Mouse (Mus musculus): ENCODE results near the gene Acer1.
"Not testable (repeated sequence)": the region's sequence is repeated elsewhere in the genome, so short reads cannot be mapped to it uniquely, and the experiment has no call there.

Gene Acer1

GRCm38 (mm10) chr17:56938751-56939150, 43.2 kb downstream of the Acer1 start:
- no peak for DNase-seq (ENCODE audit: low spot score)

- no peak for DNase-seq (ENCODE audit: low spot score)
These were observed 45.2 kb downstream of the Acer1 start for GRCm38 (mm10) chr17:56936731-56937130.

- DNase-seq (ENCODE audit: low spot score) = peak; percentile 87
These were observed 46.4 kb downstream of the Acer1 start, which contains the start of gene Mllt1 for GRCm38 (mm10) chr17:56935363-56936131. Gene Mllt1, minus strand, starts transcription at chr17:56935415.

- no peak for DNase-seq (ENCODE audit: low spot score)
These were observed 47.2 kb downstream of the Acer1 start for GRCm38 (mm10) chr17:56934545-56935330.

GRCm38 (mm10) chr17:56933395-56933794, 48.5 kb downstream of the Acer1 start:
- no peak for DNase-seq (ENCODE audit: low spot score)

GRCm38 (mm10) chr17:56930026-56930425, 51.9 kb downstream of the Acer1 start:
- DNase-seq (ENCODE audit: low spot score) = peak; percentile 45

- no peak for DNase-seq (ENCODE audit: low spot score)
These were observed 52.4 kb downstream of the Acer1 start for GRCm38 (mm10) chr17:56929530-56929929.

- no peak for DNase-seq (ENCODE audit: low spot score)
These were observed 52.8 kb downstream of the Acer1 start for GRCm38 (mm10) chr17:56929101-56929500.

GRCm38 (mm10) chr17:56925998-56926397, 55.9 kb downstream of the Acer1 start:
- no peak for DNase-seq (ENCODE audit: low spot score)

- DNase-seq (ENCODE audit: low spot score) = no peak
These were observed 62.2 kb downstream of the Acer1 start for GRCm38 (mm10) chr17:56919725-56920124.

- DNase-seq (ENCODE audit: low spot score) = no peak
These were observed 64.8 kb downstream of the Acer1 start for GRCm38 (mm10) chr17:56917166-56917565.

- no peak for DNase-seq (ENCODE audit: low spot score)
These were observed 68.5 kb downstream of the Acer1 start for GRCm38 (mm10) chr17:56913444-56913843.

GRCm38 (mm10) chr17:56913023-56913422, 68.9 kb downstream of the Acer1 start:
- no peak for DNase-seq (ENCODE audit: low spot score)

GRCm38 (mm10) chr17:56909764-56910163, 72.2 kb downstream of the Acer1 start:
- DNase-seq (ENCODE audit: low spot score) = not testable (repeated sequence)

- no peak for DNase-seq (ENCODE audit: low spot score)
These were observed 74.0 kb downstream of the Acer1 start for GRCm38 (mm10) chr17:56907887-56908286.

- peak; percentile 17 for DNase-seq (ENCODE audit: low spot score)
These were observed 74.8 kb downstream of the Acer1 start for GRCm38 (mm10) chr17:56907096-56907495.

GRCm38 (mm10) chr17:56906166-56906565, 75.8 kb downstream of the Acer1 start:
- no peak for DNase-seq (ENCODE audit: low spot score)
